Mouse (Mus musculus) embryonic facial prominence, embryonic 11.5 days (tissue): ENCODE results near the gene Clasrp. TPM values are rescaled to one million over a fixed set of nuclear protein-coding genes. Genes with fewer than 3 reads are reported as not detected.
"Not testable (repeated sequence)": the region's sequence is repeated elsewhere in the genome, so short reads cannot be mapped to it uniquely, and the experiment has no call there.

Source experiments
- ATAC-seq: fragments of 200-750 bp; cut with Nextera tagmentation; replicated peaks from 2 replicates; pipeline ENCODE4 v1.8.0; 2017; ENCODE audit warnings: low read depth; ENCODE audit not compliant: insufficient number of reproducible peaks, low FRiP score, low TSS enrichment
- DNase-seq: peaks from one replicate; pipeline ENCODE4 v3.0.0-alpha.2; 2015; ENCODE audit warnings: low spot score
- H3K27ac ChIP-seq: fragments of 300-500 bp; sonication (generic); replicated peaks from 2 replicates; pipeline ENCODE4 v1.5.1; 2014; ENCODE audit warnings: mild to moderate bottlenecking, low read depth, low read length, control low read depth
- H3K27me3 ChIP-seq: fragments of 300-500 bp; sonication (generic); 2 replicates; pipeline ENCODE4 v1.6.1; 2014; ENCODE audit warnings: mild to moderate bottlenecking, low read length, moderate library complexity, mixed read lengths; ENCODE audit not compliant: control insufficient read depth, insufficient read depth
- H3K36me3 ChIP-seq: fragments of 300-500 bp; sonication (generic); replicated peaks from 2 replicates; pipeline ENCODE4 v1.6.1; 2014; ENCODE audit warnings: low read depth, mild to moderate bottlenecking, low read length, moderate library complexity, mixed read lengths; ENCODE audit not compliant: control insufficient read depth, insufficient read depth
- H3K4me1 ChIP-seq: fragments of 300-500 bp; sonication (generic); 2 replicates; pipeline ENCODE4 v1.6.1; 2014; ENCODE audit warnings: low read length, mixed read lengths; ENCODE audit not compliant: control insufficient read depth, insufficient read depth
- H3K4me2 ChIP-seq: fragments of 300-500 bp; sonication (generic); 2 replicates; pipeline ENCODE4 v1.6.1; 2014; ENCODE audit warnings: low read depth, mild to moderate bottlenecking, control low read depth, low read length, moderate library complexity
- H3K4me3 ChIP-seq: fragments of 300-500 bp; sonication (generic); 2 replicates; pipeline ENCODE4 v1.5.1; 2014; ENCODE audit warnings: low read depth, low read length, control low read depth
- H3K9ac ChIP-seq: fragments of 300-500 bp; sonication (generic); replicated peaks from 2 replicates; pipeline ENCODE4 v1.6.1; 2014; ENCODE audit warnings: mild to moderate bottlenecking, control low read depth, low read length
- H3K9me3 ChIP-seq: fragments of 300-500 bp; sonication (generic); replicated peaks from 2 replicates; pipeline ENCODE4 v1.6.1; 2016; ENCODE audit warnings: mild to moderate bottlenecking, low read length, inconsistent platforms, mixed read lengths; ENCODE audit not compliant: control insufficient read depth
- WGBS: fragments of 180-500 bp; shearing (Covaris S2); extraction: QIAGEN DNeasy Blood & Tissue Kit; methylation state at CpG from one replicate; pipeline ENCODE4 v1.1.7; 2014; 5-methylcytosine and 5-hydroxymethylcytosine counted together
- polyA plus RNA-seq: library from polyadenylated mRNA; unstranded; fragments of >200 nt; fragmentation: Nextera tagmentation; extraction: Ambion mirVana; gene quantifications from 2 replicates; pipeline ENCODE4 v1.2.1, GENCODE M21; 2014

The Clasrp gene
- polyA plus RNA-seq, 1 experiment from 2014 or later = 37.4 TPM

GRCm38 (mm10) chr7:19604606-19605214 lies 424 bp upstream of the Clasrp start:
- WGBS = 57% methylated on average over 10 of the region's 10 CpGs
- not testable (repeated sequence) for H3K36me3 ChIP-seq, DNase-seq, ATAC-seq, H3K4me1 ChIP-seq, H3K27ac ChIP-seq, H3K27me3 ChIP-seq, H3K9me3 ChIP-seq
- H3K9ac ChIP-seq = peak overlapping the region; percentile 88
- H3K4me2 ChIP-seq = peak overlapping the region; percentile 81; the same call in 1 of the 2 replicates
- peak overlapping the region; percentile 99 for H3K4me3 ChIP-seq

- Histone ChIP-seq H3K36me3 (no peaks in the 10 kb centered on the region; the same call in 1 of the 2 replicates), H3K27ac (no peak overlapping the region), H3K4me3 (peak overlapping the region; percentile 99), H3K4me2 (peak overlapping the region; percentile 81; the same call in 1 of the 2 replicates), H3K9ac (no peak overlapping the region), H3K9me3 (no peaks in the 10 kb centered on the region), H3K27me3 (no peaks in the 10 kb centered on the region), H3K4me1 (no peaks in the 10 kb centered on the region)
- WGBS = 84% methylated on average over 12 of the region's 12 CpGs
- no peak for DNase-seq
- ATAC-seq = no peak
Measured at GRCm38 (mm10) chr7:19603055-19603454, 1.2 kb downstream of the Clasrp start.

GRCm38 (mm10) chr7:19600562-19600961 lies 3.7 kb downstream of the Clasrp start:
- H3K4me1 ChIP-seq = no peaks in the 10 kb centered on the region
- 71% methylated on average over 5 of the region's 5 CpGs for WGBS
- no peak overlapping the region for H3K4me3 ChIP-seq
- no peak overlapping the region for H3K4me2 ChIP-seq
- no peak overlapping the region for H3K27ac ChIP-seq
- DNase-seq (no peak), ATAC-seq (no peak)
- no peaks in the 10 kb centered on the region for H3K27me3 ChIP-seq
- H3K9me3 ChIP-seq = no peaks in the 10 kb centered on the region
- H3K36me3 ChIP-seq = no peaks in the 10 kb centered on the region; the same call in none of the 2 replicates
- no peak overlapping the region for H3K9ac ChIP-seq

- Histone ChIP-seq H3K9me3 (no peaks in the 10 kb centered on the region), H3K27me3 (no peaks in the 10 kb centered on the region), H3K36me3 (peaks cover 15% of the 10 kb centered on the region), H3K4me2 (no peak overlapping the region), H3K4me1 (no peaks in the 10 kb centered on the region), H3K9ac (no peak overlapping the region), H3K27ac (no peak overlapping the region), H3K4me3 (no peak overlapping the region)
- ATAC-seq = no peak
- 90% methylated on average over 10 of the region's 10 CpGs for WGBS
- DNase-seq = no peak
Measured at GRCm38 (mm10) chr7:19593061-19593730, 11.1 kb downstream of the Clasrp start.

GRCm38 (mm10) chr7:19589917-19590316 lies 14.4 kb downstream of the Clasrp start:
- Histone ChIP-seq H3K27ac (no peak overlapping the region), H3K4me1 (no peaks in the 10 kb centered on the region), H3K4me2 (no peak overlapping the region), H3K4me3 (no peak overlapping the region), H3K36me3 (peaks cover 33% of the 10 kb centered on the region), H3K9ac (no peak overlapping the region), H3K27me3 (no peaks in the 10 kb centered on the region), H3K9me3 (no peaks in the 10 kb centered on the region)
- 0 out of 2 replicates have a peak, but pooled peaks have one; percentile 41 for ATAC-seq
- DNase-seq = peak; percentile 89
- 67% methylated on average over 3 of the region's 3 CpGs for WGBS

GRCm38 (mm10) chr7:19589207-19589606 lies 15.1 kb downstream of the Clasrp start:
- Histone ChIP-seq H3K9ac (no peak overlapping the region), H3K36me3 (peaks cover 38% of the 10 kb centered on the region), H3K27ac (no peak overlapping the region), H3K4me2 (no peak overlapping the region), H3K4me1 (no peaks in the 10 kb centered on the region), H3K9me3 (no peaks in the 10 kb centered on the region), H3K27me3 (no peaks in the 10 kb centered on the region), H3K4me3 (no peak overlapping the region)
- no peak for ATAC-seq
- peak; percentile 59 for DNase-seq
- 52% methylated on average over 3 of the region's 3 CpGs for WGBS

- H3K9me3 ChIP-seq = no peaks in the 10 kb centered on the region
- ATAC-seq = no peak
- no peak overlapping the region for H3K4me3 ChIP-seq
- WGBS = 73% methylated on average over 46 of the region's 46 CpGs
- no peak overlapping the region for H3K27ac ChIP-seq
- H3K27me3 ChIP-seq = no peaks in the 10 kb centered on the region
- H3K4me1 ChIP-seq = no peaks in the 10 kb centered on the region
- H3K4me2 ChIP-seq = no peak overlapping the region
- H3K36me3 ChIP-seq = peaks cover 39% of the 10 kb centered on the region
- no peak for DNase-seq
- no peak overlapping the region for H3K9ac ChIP-seq
Measured at GRCm38 (mm10) chr7:19586269-19586668, 18.0 kb downstream of the Clasrp start.

GRCm38 (mm10) chr7:19580634-19581033 lies 23.7 kb downstream of the Clasrp start:
- Histone ChIP-seq H3K27ac (no peak overlapping the region), H3K4me2 (no peak overlapping the region), H3K27me3 (peaks cover 22% of the 10 kb centered on the region), H3K9ac (no peak overlapping the region), H3K9me3 (no peaks in the 10 kb centered on the region), H3K4me3 (no peak overlapping the region), H3K4me1 (no peaks in the 10 kb centered on the region; the same call in 1 of the 2 replicates), H3K36me3 (peaks cover 18% of the 10 kb centered on the region)
- ATAC-seq (no peak), DNase-seq (no peak)
- 84% methylated on average over 8 of the region's 8 CpGs for WGBS
